Mouse (Mus musculus): ENCODE measurements around the gene Fubp1. TPM values are rescaled to one million over a fixed set of nuclear protein-coding genes. Genes with fewer than 3 reads are reported as not detected.

Gene Fubp1
- total and polyA plus RNA-seq, 3 experiments, result 214 to 333 (median 224) TPM

DNA sequence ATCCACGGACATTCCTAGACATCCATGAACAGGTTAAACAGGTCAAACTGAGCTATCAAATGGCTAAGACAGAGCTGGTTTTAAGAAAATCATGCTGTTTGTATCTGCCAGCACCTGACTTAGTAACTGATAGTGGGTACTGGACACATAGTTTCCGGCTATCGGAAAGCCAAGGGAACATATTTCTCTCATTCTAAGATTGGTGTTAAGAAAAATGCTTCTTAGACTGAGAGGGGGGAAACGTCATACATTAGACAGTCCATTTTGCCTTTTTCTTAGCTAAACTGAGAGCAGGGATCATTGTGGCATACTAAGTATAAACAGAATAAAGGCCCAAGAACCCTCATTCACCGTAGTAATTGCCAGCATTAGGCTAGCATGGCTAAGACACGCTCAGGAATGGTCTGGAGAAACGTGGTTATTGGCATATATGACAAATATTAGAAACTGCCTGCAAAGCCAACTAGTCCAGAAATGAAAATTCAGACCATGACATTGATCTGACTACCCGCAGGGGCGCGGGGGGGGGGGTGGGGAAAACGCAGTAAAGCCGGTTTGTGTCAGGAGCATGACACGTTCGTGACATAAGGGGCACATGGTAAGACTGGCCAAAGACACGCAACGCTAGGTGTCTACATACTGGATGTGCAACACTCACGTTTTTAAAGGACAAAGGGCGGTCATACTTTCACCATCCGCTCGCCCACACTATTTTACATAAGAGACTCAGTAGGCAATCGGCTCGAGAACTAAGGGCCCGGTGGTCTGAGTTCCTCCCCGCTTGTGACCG, 850 bp upstream of the Fubp1 start (continued):
- TF ChIP-seq JUN (IDR thresholded peaks at IDR 0.05; ENCODE audit: insufficient read depth, low read depth, low read length) (no peak), ZMIZ1 (IDR thresholded peaks at IDR 0.05; ENCODE audit: low read depth, low read length) (0 out of 2 replicates have a peak, but pooled peaks have one; percentile 31), PAX5 (IDR thresholded peaks at IDR 0.05; ENCODE audit: low read length) (no peak), UBTF (IDR thresholded peaks at IDR 0.05; ENCODE audit: low read depth, low read length) (no peak), SIN3A (IDR thresholded peaks at IDR 0.05; ENCODE audit: low read length) (peak; percentile 82), CHD2 (IDR thresholded peaks at IDR 0.05; ENCODE audit: low read length) (peak; percentile 46; the same call in 1 of the 2 replicates), HCFC1 (IDR thresholded peaks at IDR 0.05; ENCODE audit: low read depth, low read length) (peak; percentile 43), E2F4 (IDR thresholded peaks at IDR 0.05; ENCODE audit: insufficient replicate concordance, low read depth, low read length) (0 out of 2 replicates have a peak, but pooled peaks have one; percentile 38), MYC (IDR thresholded peaks at IDR 0.05; ENCODE audit: low read depth, low read length) (peak; percentile 98), MAZ (IDR thresholded peaks at IDR 0.05; ENCODE audit: low read depth, low read length) (peak; percentile 74; the same call in 1 of the 2 replicates)

- dilution Hi-C loops (cut with MboI; ENCODE audit: extremely low pct_ligation_motif_present, extremely low pct_unique_long_range_greater_than_20kb, low sequenced_read_pairs), result no loop called here
- Histone ChIP-seq H3K4me2 (ENCODE audit: insufficient read depth, low read depth, poor library complexity, severe bottlenecking) (peak overlapping the region; percentile 99), H3K4me3 (replicated peaks in 1 of 3; ENCODE audit: low read depth in 2 of 3, low read length in 2 of 3, poor library complexity in 1 of 3) (peak overlapping the region; percentile 78 to 92 (median 84)), H3K27ac (ENCODE audit: insufficient read depth, low read depth) (peak overlapping the region; percentile 74), H3K79me2 (replicated peaks; ENCODE audit: control insufficient read depth, extremely low read depth, insufficient read depth, poor library complexity, severe bottlenecking) (peaks cover 53% of the 10 kb centered on the region), H3K36me3 (replicated peaks in 1 of 2; ENCODE audit: control insufficient read depth in 1 of 2, insufficient read depth in 1 of 2, low read length in 1 of 2) (peaks cover 11 to 57% of the 10 kb centered on the region in 2 experiments), H3K9me3 (replicated peaks; ENCODE audit: low read length) (no peaks in the 10 kb centered on the region), H3K4me1 (ENCODE audit: control insufficient read depth in 1 of 2, insufficient read depth in 2 of 2) (peaks cover 6 to 53% of the 10 kb centered on the region in 2 experiments), H3K9ac (ENCODE audit: insufficient read depth, low read depth) (peak overlapping the region; percentile 98), H3K27me3 (replicated peaks) (no peaks in the 10 kb centered on the region)
- in situ Hi-C loops (cut with MboI; ENCODE audit: low pct_ligation_motif_present, low pct_unique_long_range_greater_than_20kb, low sequenced_read_pairs), result no loop called here
- TF ChIP-seq ZNF384 (IDR thresholded peaks at IDR 0.05; ENCODE audit: low read depth, low read length) (no peak), ZKSCAN1 (IDR thresholded peaks at IDR 0.05; ENCODE audit: borderline replicate concordance, low read depth, low read length) (no peak), MAZ (IDR thresholded peaks at IDR 0.05; ENCODE audit: low read depth, low read length) (0 out of 2 replicates have a peak, but pooled peaks have one; percentile 10), ZMIZ1 (IDR thresholded peaks at IDR 0.05; ENCODE audit: low read depth, low read length) (no peak), SIN3A (IDR thresholded peaks at IDR 0.05; ENCODE audit: low read length) (no peak; the same call in none of the 2 replicates), IRF4 (IDR thresholded peaks at IDR 0.05; ENCODE audit: low read depth, low read length) (0 out of 2 replicates have a peak, but pooled peaks have one; percentile 4), UBTF (IDR thresholded peaks at IDR 0.05; ENCODE audit: low read depth, low read length) (peak; percentile 90), ELF1 (IDR thresholded peaks at IDR 0.05; ENCODE audit: low read depth, low read length) (peak; percentile 59), MXI1 (IDR thresholded peaks at IDR 0.05; ENCODE audit: low read depth, low read length) (peak; percentile 37), GABPA (IDR thresholded peaks at IDR 0.05; ENCODE audit: insufficient replicate concordance, low read depth, low read length) (no peak), BHLHE40 (IDR thresholded peaks at IDR 0.05; ENCODE audit: low read depth, low read length) (peak; percentile 6; the same call in 1 of the 2 replicates), EP300 (IDR thresholded peaks at IDR 0.05; ENCODE audit: low read length) (no peak; the same call in 1 of the 2 replicates), PAX5 (IDR thresholded peaks at IDR 0.05; ENCODE audit: low read length) (no peak), USF2 (conservative IDR thresholded peaks at IDR 0.05; ENCODE audit: low read depth, low read length) (no peak), CHD1 (IDR thresholded peaks at IDR 0.05; ENCODE audit: low read depth, low read length) (peak; percentile 52), JUN (IDR thresholded peaks at IDR 0.05; ENCODE audit: insufficient read depth, low read depth, low read length) (no peak), CHD2 (IDR thresholded peaks at IDR 0.05; ENCODE audit: low read length) (no peak), MEF2A (IDR thresholded peaks at IDR 0.05; ENCODE audit: borderline replicate concordance, low read depth, low read length) (no peak; the same call in 1 of the 2 replicates), HCFC1 (IDR thresholded peaks at IDR 0.05; ENCODE audit: low read depth, low read length) (no peak), ETS1 (conservative IDR thresholded peaks at IDR 0.05; ENCODE audit: low read depth, low read length) (no peak), MAX (IDR thresholded peaks at IDR 0.05; ENCODE audit: low read length) (peak; percentile 68), CTCF (conservative IDR thresholded peaks at IDR 0.05 in 1 of 2, IDR thresholded peaks at IDR 0.05 in 1 of 2; ENCODE audit: low read depth in 2 of 2, low read length in 2 of 2) (no peak), NELFE (IDR thresholded peaks at IDR 0.05; ENCODE audit: low read depth, low read length) (no peak), ZC3H11A (IDR thresholded peaks at IDR 0.05; ENCODE audit: low read depth, low read length) (no peak), NRF1 (IDR thresholded peaks at IDR 0.05; ENCODE audit: low read depth, low read length) (no peak), RAD21 (IDR thresholded peaks at IDR 0.05; ENCODE audit: low read depth, low read length) (no peak), MAFK (IDR thresholded peaks at IDR 0.05; ENCODE audit: insufficient replicate concordance, low read length) (no peak)
- peak; percentile 46 for DNase-seq (ENCODE audit: extremely low read depth)
These were observed 638 bp downstream of the Fubp1 start for GRCm38 (mm10) chr3:152210728-152211391.

Measured in CH12.LX (cell line).